Mouse (Mus musculus): Measurements from ENCODE around the gene Synrg. TPM values are rescaled to one million over a fixed set of nuclear protein-coding genes. Genes with fewer than 3 reads are reported as not detected.

Gene Synrg
- polyA plus RNA-seq, 1 experiment, result not detected

- Histone ChIP-seq H3K4me3 (ENCODE audit: insufficient read depth, low read depth, low read length) (no peak overlapping the region), H3K27ac (ENCODE audit: insufficient read depth, low read depth, low read length) (no peak overlapping the region), H3K4me1 (ENCODE audit: control insufficient read depth, insufficient read depth, low read length) (peaks cover 5% of the 10 kb centered on the region; the same call in 1 of the 2 replicates)
- 76% methylated on average over 6 of the region's 6 CpGs for WGBS
- TF ChIP-seq CTCF (IDR thresholded peaks at IDR 0.05; ENCODE audit: insufficient read depth, low read depth, low read length), result no peak
- no peak for TF ChIP-seq POLR2A (IDR thresholded peaks at IDR 0.05; ENCODE audit: insufficient read depth, low read depth, low read length)
Observed at GRCm38 (mm10) chr11:84016147-84016809, 52.0 kb downstream of the Synrg start.

- 94% methylated on average over 7 of the region's 7 CpGs for WGBS
- Histone ChIP-seq H3K4me3 (ENCODE audit: insufficient read depth, low read depth, low read length) (no peak overlapping the region), H3K4me1 (ENCODE audit: control insufficient read depth, insufficient read depth, low read length) (peaks cover 5% of the 10 kb centered on the region; the same call in 1 of the 2 replicates), H3K27ac (ENCODE audit: insufficient read depth, low read depth, low read length) (no peak overlapping the region)
- TF ChIP-seq POLR2A (IDR thresholded peaks at IDR 0.05; ENCODE audit: insufficient read depth, low read depth, low read length) (no peak), CTCF (IDR thresholded peaks at IDR 0.05; ENCODE audit: insufficient read depth, low read depth, low read length) (no peak)
Observed at GRCm38 (mm10) chr11:84016810-84017508, 52.7 kb downstream of the Synrg start.

- no peak for TF ChIP-seq POLR2A (IDR thresholded peaks at IDR 0.05; ENCODE audit: insufficient read depth, low read depth, low read length)
- TF ChIP-seq CTCF (IDR thresholded peaks at IDR 0.05; ENCODE audit: insufficient read depth, low read depth, low read length), result no peak
- Histone ChIP-seq H3K27ac (ENCODE audit: insufficient read depth, low read depth, low read length) (no peak overlapping the region), H3K4me3 (ENCODE audit: insufficient read depth, low read depth, low read length) (no peak overlapping the region), H3K4me1 (ENCODE audit: control insufficient read depth, insufficient read depth, low read length) (no peaks in the 10 kb centered on the region)
- 93% methylated on average over 5 of the region's 5 CpGs for WGBS
Observed at GRCm38 (mm10) chr11:84027231-84027630, 63.0 kb downstream of the Synrg start.

GRCm38 (mm10) chr11:84028271-84029028, 64.2 kb downstream of the Synrg start:
- no peak overlapping the region for H3K27ac ChIP-seq (ENCODE audit: insufficient read depth, low read depth, low read length)

GRCm38 (mm10) chr11:84031971-84032370, 67.7 kb downstream of the Synrg start:
- H3K4me1 ChIP-seq (ENCODE audit: control insufficient read depth, insufficient read depth, low read length), result no peaks in the 10 kb centered on the region
- H3K4me3 ChIP-seq (ENCODE audit: insufficient read depth, low read depth, low read length), result no peak overlapping the region
- 36% methylated on average over 9 of the region's 9 CpGs for WGBS
- H3K27ac ChIP-seq (ENCODE audit: insufficient read depth, low read depth, low read length), result no peak overlapping the region
- TF ChIP-seq CTCF (IDR thresholded peaks at IDR 0.05; ENCODE audit: insufficient read depth, low read depth, low read length) (no peak; the same call in 1 of the 2 replicates), POLR2A (IDR thresholded peaks at IDR 0.05; ENCODE audit: insufficient read depth, low read depth, low read length) (no peak)

More at GRCm38 (mm10) chr11:84028271-84029028, 64.2 kb downstream of the Synrg start:
- H3K4me3 ChIP-seq (ENCODE audit: insufficient read depth, low read depth, low read length), result no peak overlapping the region
- TF ChIP-seq POLR2A (IDR thresholded peaks at IDR 0.05; ENCODE audit: insufficient read depth, low read depth, low read length), result no peak
- TF ChIP-seq CTCF (IDR thresholded peaks at IDR 0.05; ENCODE audit: insufficient read depth, low read depth, low read length), result no peak
- no peaks in the 10 kb centered on the region for H3K4me1 ChIP-seq (ENCODE audit: control insufficient read depth, insufficient read depth, low read length)
- 67% methylated on average over 9 of the region's 9 CpGs for WGBS

- Histone ChIP-seq H3K4me1 (ENCODE audit: control insufficient read depth, insufficient read depth, low read length) (no peaks in the 10 kb centered on the region), H3K4me3 (ENCODE audit: insufficient read depth, low read depth, low read length) (no peak overlapping the region), H3K27ac (ENCODE audit: insufficient read depth, low read depth, low read length) (no peak overlapping the region)
- no peak for TF ChIP-seq CTCF (IDR thresholded peaks at IDR 0.05; ENCODE audit: insufficient read depth, low read depth, low read length)
- no peak for TF ChIP-seq POLR2A (IDR thresholded peaks at IDR 0.05; ENCODE audit: insufficient read depth, low read depth, low read length)
- 85% methylated on average over 5 of the region's 5 CpGs for WGBS
Observed at GRCm38 (mm10) chr11:84032559-84032958, 68.3 kb downstream of the Synrg start.

- no peak overlapping the region for H3K4me3 ChIP-seq (ENCODE audit: insufficient read depth, low read depth, low read length)
- H3K27ac ChIP-seq (ENCODE audit: insufficient read depth, low read depth, low read length), result no peak overlapping the region
- 0 out of 2 replicates have a peak, but pooled peaks cover 5% of the 10 kb centered on the region for H3K4me1 ChIP-seq (ENCODE audit: control insufficient read depth, insufficient read depth, low read length)
- 97% methylated on average over 5 of the region's 5 CpGs for WGBS
- TF ChIP-seq POLR2A (IDR thresholded peaks at IDR 0.05; ENCODE audit: insufficient read depth, low read depth, low read length), result no peak
- no peak for TF ChIP-seq CTCF (IDR thresholded peaks at IDR 0.05; ENCODE audit: insufficient read depth, low read depth, low read length)
Observed at GRCm38 (mm10) chr11:84033671-84034070, 69.4 kb downstream of the Synrg start.

- TF ChIP-seq CTCF (IDR thresholded peaks at IDR 0.05; ENCODE audit: insufficient read depth, low read depth, low read length) (no peak), POLR2A (IDR thresholded peaks at IDR 0.05; ENCODE audit: insufficient read depth, low read depth, low read length) (no peak)
- no peak overlapping the region for H3K27ac ChIP-seq (ENCODE audit: insufficient read depth, low read depth, low read length)
- WGBS, result 74% methylated on average over 6 of the region's 6 CpGs
- H3K4me3 ChIP-seq (ENCODE audit: insufficient read depth, low read depth, low read length), result no peak overlapping the region
- H3K4me1 ChIP-seq (ENCODE audit: control insufficient read depth, insufficient read depth, low read length), result peaks cover 17% of the 10 kb centered on the region
Observed at GRCm38 (mm10) chr11:84040621-84041020, 76.4 kb downstream of the Synrg start.

Measured in olfactory bulb, adult 2 months (tissue).